Mouse (Mus musculus) G1E (cell line): Measurements from ENCODE around the gene Otud4. TPM values are rescaled to one million over a fixed set of nuclear protein-coding genes. Genes with fewer than 3 reads are reported as not detected.
"Not testable (repeated sequence)": the region's sequence is repeated elsewhere in the genome, so short reads cannot be mapped to it uniquely, and the experiment has no call there.

Experiments
- ATAC-seq: 2 replicates; pipeline ENCODE4 v1.8.0; 2016; ENCODE audit warnings: mild to moderate bottlenecking; ENCODE audit not compliant: insufficient number of reproducible peaks, poor library complexity, low FRiP score, severe bottlenecking; ENCODE audit errors: extremely low read depth
- DNase-seq: peaks from one replicate; pipeline ENCODE4 v3.0.0; 2012; ENCODE audit warnings: low spot score
- H3K27me3 ChIP-seq: 2 replicates; pipeline ENCODE4 v1.6.1; 2012; ENCODE audit warnings: mild to moderate bottlenecking, low read length, inconsistent platforms; ENCODE audit not compliant: insufficient read depth
- H3K36me3 ChIP-seq: replicated peaks from 2 replicates; pipeline ENCODE3; 2012; ENCODE audit warnings: mild to moderate bottlenecking, inconsistent platforms
- H3K4me1 ChIP-seq: 2 replicates; pipeline ENCODE4 v1.6.1; 2012; ENCODE audit warnings: low read depth, low read length, inconsistent platforms, mixed read lengths; ENCODE audit not compliant: insufficient read depth
- H3K4me3 ChIP-seq: 2 replicates; pipeline ENCODE4 v1.5.1; 2012; ENCODE audit warnings: low read depth, mild to moderate bottlenecking, inconsistent platforms, low read length, moderate library complexity, mixed read lengths
- H3K9me3 ChIP-seq: replicated peaks from 2 replicates; pipeline ENCODE4 v1.6.1; 2012; ENCODE audit warnings: inconsistent platforms
- CTCF ChIP-seq: IDR thresholded peaks from 2 replicates; pipeline ENCODE4 v1.5.1; 2012; ENCODE audit warnings: low read depth, low read length, inconsistent platforms, mixed read lengths
- GATA1 ChIP-seq: IDR thresholded peaks from 2 replicates; pipeline ENCODE4 v1.6.1; 2012; ENCODE audit warnings: borderline replicate concordance, low read length, inconsistent platforms, mixed read lengths
- GATA2 ChIP-seq: IDR thresholded peaks from 2 replicates; pipeline ENCODE4 v1.6.1; 2012; ENCODE audit warnings: low read depth, low read length, inconsistent platforms, borderline replicate concordance
- POLR2AphosphoS5 ChIP-seq: IDR thresholded peaks from 2 replicates; pipeline ENCODE4 v1.6.1; 2012; ENCODE audit warnings: low read depth, low read length, inconsistent platforms; ENCODE audit not compliant: insufficient replicate concordance
- TAL1 ChIP-seq: conservative IDR thresholded peaks from 2 replicates; pipeline ENCODE4 v1.6.1; 2012; ENCODE audit warnings: low read depth, low read length, inconsistent platforms, mixed read lengths
- polyA plus RNA-seq: library from polyadenylated mRNA; stranded (reverse); fragments of >175 nt; gene quantifications from 2 replicates; pipeline ENCODE4 v1.2.3, GENCODE M21; 2012
- total RNA-seq, 2 experiments: library from RNA; stranded (forward) in 1 of 2; stranded (reverse) in 1 of 2; fragments of 200-1000 nt in 1 of 2; fragments of >200 nt in 1 of 2; fragmentation: Nextera tagmentation in 1 of 2; gene quantifications; 2 replicates each; pipeline ENCODE4 v1.2.3; 2014 to 2017

Otud4 gene
- total and polyA plus RNA-seq, 3 experiments: 7.4 to 99.3 (median 84.1) TPM

DNA sequence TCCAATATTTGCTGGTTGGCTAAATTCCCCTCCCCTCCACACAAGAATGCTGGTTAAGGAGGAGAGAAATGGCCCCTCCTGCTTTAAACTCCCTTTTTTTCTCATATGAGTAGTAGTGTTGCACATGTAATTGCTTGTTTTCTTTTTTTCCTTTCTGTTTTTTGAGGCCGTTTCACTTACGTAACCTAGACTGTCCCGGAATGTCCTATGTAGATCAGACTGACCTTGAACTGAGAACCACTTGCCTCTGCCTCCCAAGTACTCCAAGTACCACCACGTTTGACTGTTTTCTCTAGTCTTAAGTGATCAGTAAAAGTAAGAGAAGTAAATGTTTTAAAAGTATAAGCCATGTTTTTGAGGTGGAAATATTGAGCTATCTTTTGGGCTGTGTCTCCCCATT lies 14.3 kb downstream of the Otud4 start:
- Histone ChIP-seq H3K27me3 (no peaks in the 10 kb centered on the region), H3K4me3 (no peak overlapping the region), H3K9me3 (no peaks in the 10 kb centered on the region), H3K4me1 (no peaks in the 10 kb centered on the region; the same call in 1 of the 2 replicates), H3K36me3 (peaks cover 86% of the 10 kb centered on the region)
- TF ChIP-seq POLR2AphosphoS5: no peak
- TF ChIP-seq CTCF: no peak
- TF ChIP-seq TAL1: no peak
- no peak for TF ChIP-seq GATA1
- DNase-seq (no peak), ATAC-seq (no peak)

DNA sequence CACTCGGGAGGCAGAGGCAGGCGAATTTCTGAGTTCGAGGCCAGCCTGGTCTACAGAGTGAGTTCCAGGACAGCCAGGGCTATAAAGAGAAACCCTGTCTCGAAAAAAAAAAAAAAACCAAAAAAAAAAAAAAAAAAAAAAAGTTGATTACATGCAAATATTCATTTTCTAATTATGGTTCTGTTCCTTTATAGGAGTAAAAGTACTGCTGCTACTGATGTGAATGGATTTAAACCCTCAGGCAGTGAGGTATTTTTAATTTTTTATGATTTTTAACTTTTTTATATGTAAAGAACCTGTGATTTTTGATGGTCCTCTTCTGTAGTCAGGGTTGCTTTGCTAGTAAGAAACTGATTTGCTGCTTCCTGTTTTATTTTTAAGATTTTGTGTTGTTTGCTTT lies 19.3 kb downstream of the Otud4 start:
- H3K4me3 ChIP-seq, H3K27me3 ChIP-seq, DNase-seq, ATAC-seq, H3K9me3 ChIP-seq, H3K4me1 ChIP-seq: not testable (repeated sequence)
- H3K36me3 ChIP-seq: peaks cover 90% of the 10 kb centered on the region

DNA sequence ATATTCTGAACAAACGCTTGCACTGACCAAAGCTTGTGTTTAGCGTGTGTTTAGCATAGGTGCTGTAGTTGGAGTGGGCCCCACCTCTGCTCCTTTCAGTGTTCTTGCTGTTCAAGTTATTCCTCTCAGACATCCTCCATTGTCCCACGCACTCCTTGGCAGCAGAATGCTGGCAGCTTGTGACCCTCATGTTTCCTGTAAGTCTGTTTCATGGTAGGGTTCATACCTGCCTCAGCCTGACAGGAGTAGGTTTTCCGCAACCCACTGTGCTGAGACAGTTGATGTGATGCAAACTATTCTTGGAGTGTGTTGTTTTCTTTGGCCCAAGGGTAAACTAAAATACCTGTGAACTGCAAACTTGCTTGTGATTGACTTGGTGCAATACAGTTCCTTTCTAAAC lies 37.0 kb downstream of the Otud4 start:
- Histone ChIP-seq H3K9me3 (no peaks in the 10 kb centered on the region), H3K27me3 (no peaks in the 10 kb centered on the region), H3K4me3 (no peak overlapping the region), H3K4me1 (peaks cover 12% of the 10 kb centered on the region), H3K36me3 (peaks cover 72% of the 10 kb centered on the region)
- ATAC-seq (no peak), DNase-seq (no peak)
- TF ChIP-seq GATA2 (no peak), CTCF (no peak), GATA1 (no peak), POLR2AphosphoS5 (no peak), TAL1 (no peak)

DNA sequence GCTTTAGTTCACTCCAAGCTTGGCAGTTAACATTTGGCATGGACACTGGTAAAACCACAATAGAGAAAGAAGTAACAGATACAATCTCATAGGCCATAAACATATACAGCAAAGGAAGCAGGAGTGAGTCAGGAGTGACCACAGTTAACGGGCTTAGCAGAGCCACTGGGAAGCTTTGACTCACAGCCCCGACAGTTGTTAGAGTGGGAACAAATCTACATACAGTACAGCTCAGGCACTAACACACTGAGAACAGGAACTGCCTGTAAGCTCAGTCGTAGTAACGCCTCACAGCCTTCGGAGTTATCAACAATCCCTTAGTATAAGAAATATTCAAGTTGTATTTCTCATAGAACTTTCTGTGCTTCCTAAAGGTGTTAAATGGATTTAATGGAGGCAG lies 39.6 kb downstream of the Otud4 start:
- H3K27me3 ChIP-seq: no peaks in the 10 kb centered on the region
- H3K9me3 ChIP-seq: no peaks in the 10 kb centered on the region
- H3K4me1 ChIP-seq: peaks cover 12% of the 10 kb centered on the region
- peak; percentile 22 for DNase-seq
- ATAC-seq: peak; percentile 93
- peaks cover 69% of the 10 kb centered on the region for H3K36me3 ChIP-seq
- no peak overlapping the region for H3K4me3 ChIP-seq
- no peak for TF ChIP-seq CTCF
- no peak for TF ChIP-seq POLR2AphosphoS5
- no peak for TF ChIP-seq TAL1
- no peak for TF ChIP-seq GATA2
- TF ChIP-seq GATA1: no peak

DNA sequence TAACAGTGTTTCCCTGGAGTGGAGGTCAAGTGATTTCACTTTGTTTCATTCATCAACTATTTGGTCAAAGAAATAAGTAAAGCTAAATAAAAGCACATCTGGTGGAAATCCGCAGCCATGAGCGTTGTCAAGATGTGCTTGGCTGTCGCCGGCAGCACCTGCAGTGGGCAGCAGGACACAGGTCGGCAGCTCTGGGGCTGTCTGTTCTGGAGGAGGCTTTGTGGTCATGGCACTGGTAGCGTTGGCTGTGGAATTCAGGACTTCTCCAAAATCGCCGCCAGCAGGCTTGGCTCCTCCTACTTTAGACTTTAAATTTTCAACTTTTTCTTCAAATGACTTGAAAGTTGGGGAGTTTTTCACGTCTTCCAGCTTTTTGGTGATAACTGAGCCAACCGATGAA lies 40.7 kb downstream of the Otud4 start:
- ATAC-seq, H3K9me3 ChIP-seq, H3K27me3 ChIP-seq, DNase-seq, H3K4me3 ChIP-seq: not testable (repeated sequence)
- Histone ChIP-seq H3K36me3 (peaks cover 69% of the 10 kb centered on the region), H3K4me1 (peaks cover 12% of the 10 kb centered on the region)

DNA sequence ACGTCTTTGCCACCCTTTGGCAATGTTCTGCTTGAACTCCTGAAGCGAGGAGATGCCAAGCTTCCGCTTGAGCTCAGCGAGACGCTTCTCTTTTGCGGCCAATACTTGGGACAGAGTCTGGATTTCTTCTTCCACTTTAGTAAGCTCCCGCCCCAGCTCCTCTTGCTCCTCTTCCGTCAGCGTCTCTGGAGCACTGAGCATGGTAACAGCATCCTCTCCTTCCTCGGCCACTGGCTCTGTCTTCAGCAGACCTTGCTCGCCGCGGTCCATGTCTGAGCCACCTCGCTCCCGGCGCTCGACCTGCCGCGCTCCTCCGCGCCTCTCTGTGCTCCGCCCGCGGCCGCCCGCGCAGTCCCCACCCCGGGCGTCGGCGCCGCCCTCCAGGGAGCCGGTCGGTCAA lies 41.1 kb downstream of the Otud4 start:
- H3K4me1 ChIP-seq: peaks cover 12% of the 10 kb centered on the region
- no peaks in the 10 kb centered on the region for H3K9me3 ChIP-seq
- DNase-seq: no peak
- no peak for ATAC-seq
- no peak for TF ChIP-seq POLR2AphosphoS5
- TF ChIP-seq CTCF: no peak
- TF ChIP-seq GATA1: no peak
- no peak for TF ChIP-seq GATA2
- TF ChIP-seq TAL1: no peak
- H3K36me3 ChIP-seq: peaks cover 70% of the 10 kb centered on the region
- no peaks in the 10 kb centered on the region for H3K27me3 ChIP-seq
- H3K4me3 ChIP-seq: no peak overlapping the region; the same call in 1 of the 2 replicates

DNA sequence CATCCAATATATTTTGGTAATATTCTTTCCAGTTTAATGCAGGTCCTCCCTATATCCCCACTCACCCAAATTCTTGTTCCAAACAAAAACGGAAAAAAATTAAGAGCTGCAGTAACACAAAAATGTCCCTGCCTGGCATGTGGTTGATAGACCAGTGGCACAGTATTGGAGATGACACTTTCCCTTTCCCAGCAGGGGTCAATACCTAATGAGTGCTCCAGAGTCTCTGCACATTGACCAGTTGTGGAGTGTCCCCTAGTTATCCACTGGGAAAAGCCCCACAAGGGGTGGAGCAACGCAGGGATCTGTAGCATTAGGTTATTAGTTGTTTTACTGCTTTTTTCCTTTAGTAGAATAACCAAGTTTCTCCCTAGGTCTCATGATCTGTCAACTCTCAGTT lies 41.5 kb downstream of the Otud4 start:
- no peaks in the 10 kb centered on the region for H3K9me3 ChIP-seq
- ATAC-seq: no peak
- TF ChIP-seq POLR2AphosphoS5 (no peak), TAL1 (no peak), GATA1 (no peak), CTCF (no peak), GATA2 (no peak)
- H3K4me1 ChIP-seq: peaks cover 12% of the 10 kb centered on the region
- DNase-seq: no peak
- no peak overlapping the region for H3K4me3 ChIP-seq
- H3K27me3 ChIP-seq: no peaks in the 10 kb centered on the region
- H3K36me3 ChIP-seq: peaks cover 72% of the 10 kb centered on the region

DNA sequence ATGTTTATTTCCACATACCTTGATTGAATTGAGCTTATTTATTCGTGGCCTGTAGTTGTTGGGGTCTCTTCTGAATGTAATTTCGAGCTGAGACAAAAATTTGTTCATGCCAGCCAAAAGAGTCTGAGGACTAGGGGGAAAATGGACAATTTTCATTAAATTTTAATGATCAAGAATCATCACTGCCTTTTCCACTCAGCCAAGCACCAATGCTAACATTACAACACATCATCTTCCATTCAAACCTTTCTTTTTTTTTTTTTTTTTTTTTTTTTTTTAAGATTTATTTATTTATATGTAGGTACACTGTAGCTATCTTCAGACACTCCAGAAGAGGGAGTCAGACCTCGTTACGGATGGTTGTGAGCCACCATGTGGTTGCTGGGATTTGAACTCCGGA lies 46.5 kb downstream of the Otud4 start:
- H3K4me3 ChIP-seq, H3K4me1 ChIP-seq, H3K27me3 ChIP-seq, ATAC-seq, DNase-seq, H3K9me3 ChIP-seq: not testable (repeated sequence)
- H3K36me3 ChIP-seq: peaks cover 94% of the 10 kb centered on the region
